Comparison of ENCODE assay signal across 10 mouse cellular contexts in genomic region chr12:108698697-108699471, GRCm38 (mm10). TPM values are rescaled to one million over a fixed set of nuclear protein-coding genes. Genes with fewer than 3 reads are reported as not detected.
A peak's percentile ranks its signal among the peaks of the same experiment; 100 is the strongest.
DNase-seq lines count a peak whose midpoint lies in the region; ATAC-seq lines count a peak whose summit lies in the region.
"Had no signal": no experiment of that assay in that cellular context is flagged by ENCODE, and none has a peak within 500 bp of the region (broad histone marks: within the 10 kb centered on the region; RNA-seq: fewer than 3 reads in every experiment).

No protein-coding gene starts in this region.

- H3K4me2 ChIP-seq in heart, embryonic 13.5 days, result no peak overlapping the region
- no peak overlapping the region for H3K4me2 ChIP-seq in stomach, embryonic 14.5 days (replicated peaks; ENCODE audit: low read depth, low read length)
- H3K4me2 ChIP-seq: hindbrain, embryonic 15.5 days had no signal

- WGBS in heart, embryonic 13.5 days, result 69% methylated on average over 11 of the region's 11 CpGs
- 60% methylated on average over 11 of the region's 11 CpGs for WGBS in stomach, embryonic 14.5 days

- H3K9me3 ChIP-seq in heart, embryonic 13.5 days, result no peaks in the 10 kb centered on the region
- H3K9me3 ChIP-seq in stomach, embryonic 14.5 days (ENCODE audit: control insufficient read depth, low read depth, low read length), result no peaks in the 10 kb centered on the region
- H3K9me3 ChIP-seq: hindbrain, embryonic 15.5 days had no signal

- H3K27me3 ChIP-seq in heart, embryonic 13.5 days (replicated peaks), result peaks cover 38% of the 10 kb centered on the region
- peaks cover 5% of the 10 kb centered on the region; the same call in 1 of the 2 replicates for H3K27me3 ChIP-seq in stomach, embryonic 14.5 days (ENCODE audit: control insufficient read depth, insufficient read depth, low read length)

- no peak for DNase-seq in heart, adult 8-10 months (ENCODE audit: low spot score)
- DNase-seq in lung, postnatal 4 days, result peak; percentile 9 to 27
- no peak for DNase-seq in lung, postnatal 36 days
- peak; percentile 42 for DNase-seq in kidney, adult 18-20 months
- no peak for DNase-seq in cerebellum, postnatal 14 days
- no peak for DNase-seq in frontal cortex, postnatal 10 days (ENCODE audit: low spot score in 2 of 2)
- DNase-seq: layer of hippocampus, postnatal 36 days had no signal

- no peaks in the 10 kb centered on the region for H3K36me3 ChIP-seq in heart, embryonic 13.5 days
- no peaks in the 10 kb centered on the region for H3K36me3 ChIP-seq in stomach, embryonic 14.5 days (ENCODE audit: control insufficient read depth, insufficient read depth, low read length)
- H3K36me3 ChIP-seq: hindbrain, embryonic 15.5 days had no signal

- no peak overlapping the region for H3K9ac ChIP-seq in heart, embryonic 13.5 days
- no peak overlapping the region for H3K9ac ChIP-seq in stomach, embryonic 14.5 days (replicated peaks; ENCODE audit: low read depth, low read length)
- H3K9ac ChIP-seq: hindbrain, embryonic 15.5 days had no signal

- no peak for ATAC-seq in heart, embryonic 13.5 days (ENCODE audit: extremely low read depth, insufficient number of reproducible peaks, low FRiP score, low TSS enrichment)
- no peak for ATAC-seq in stomach, embryonic 14.5 days (ENCODE audit: insufficient number of reproducible peaks, insufficient read depth, low FRiP score, low read depth)

- no peak overlapping the region for H3K4me3 ChIP-seq in heart, embryonic 13.5 days
- H3K4me3 ChIP-seq in stomach, embryonic 14.5 days (ENCODE audit: low read depth, low read length), result no peak overlapping the region
- H3K4me3 ChIP-seq: hindbrain, embryonic 15.5 days had no signal

- peaks cover 27% of the 10 kb centered on the region for H3K4me1 ChIP-seq in heart, embryonic 13.5 days
- no peaks in the 10 kb centered on the region; the same call in 1 of the 2 replicates for H3K4me1 ChIP-seq in stomach, embryonic 14.5 days (ENCODE audit: control insufficient read depth, insufficient read depth, low read length)

- H3K27ac ChIP-seq in heart, embryonic 13.5 days (replicated peaks), result 0 out of 2 replicates have a peak overlapping the region, but pooled peaks have one; percentile 9
- peak overlapping the region; percentile 69; the same call in 1 of the 2 replicates for H3K27ac ChIP-seq in stomach, embryonic 14.5 days (ENCODE audit: low read length)
- H3K27ac ChIP-seq: hindbrain, embryonic 15.5 days had no signal

RNA-seq across cellular contexts. Expression of gene Degs2, which starts 3.2 kb away (rescaled TPM):
- polyA plus RNA-seq in heart, embryonic 13.5 days (2015; fragmentation: Nextera tagmentation; extraction: Ambion mirVana), result 0.41 and 1.3 TPM in 2 replicates
- total RNA-seq in heart, adult 8-10 months (2022), result under 1 TPM; 0.25 to 1.00 (median 0.56) TPM
- polyA plus RNA-seq in stomach, embryonic 14.5 days (2014; fragmentation: Nextera tagmentation; extraction: Ambion mirVana), result 17.3 and 17.9 TPM in 2 replicates

Comparison
In these comparisons a context has a peak if more than half of its experiments do, and no peak if none do; other contexts are left out.
1. DNase-seq: peak in lung, postnatal 4 days (2 of 2) and kidney, adult 18-20 months (single experiment); none in heart, adult 8-10 months (single experiment), lung, postnatal 36 days (single experiment), cerebellum, postnatal 14 days (0 of 2) and frontal cortex, postnatal 10 days (0 of 2).